Mouse (Mus musculus) adrenal gland (tissue): ENCODE measurements around the gene 4930579F01Rik.

ENCODE experiments used
- intact Hi-C: fragments of 180-260 bp; cut with DNase I; formaldehyde crosslinking; loops from one replicate; pipeline ENCODE4 v1.15.1; 2025

Gene 4930579F01Rik

DNA sequence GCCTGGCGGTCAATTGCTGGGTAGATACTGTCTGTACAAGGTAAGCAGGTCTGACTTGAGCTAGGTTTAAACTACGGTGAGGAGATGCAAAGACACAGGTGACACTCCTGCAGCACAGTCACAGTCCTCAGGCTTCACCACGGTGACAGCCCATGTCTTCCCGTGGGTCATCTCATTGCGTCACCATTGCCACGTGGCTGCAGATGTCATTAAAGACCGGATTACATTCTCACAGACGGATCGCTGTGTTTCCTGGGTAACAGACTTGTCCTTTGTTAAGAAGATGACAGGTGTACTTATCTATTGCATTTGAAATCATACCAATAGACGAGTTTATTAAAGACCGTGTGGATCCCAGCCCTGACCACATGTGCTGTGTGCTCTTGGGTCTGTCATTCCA lies 27.5 kb upstream of the 4930579F01Rik start:
- intact Hi-C loops, result loop anchor here (5.0 kb wide), 1 partner anchor 211 kb away; no protein-coding TSS in a partner anchor

DNA sequence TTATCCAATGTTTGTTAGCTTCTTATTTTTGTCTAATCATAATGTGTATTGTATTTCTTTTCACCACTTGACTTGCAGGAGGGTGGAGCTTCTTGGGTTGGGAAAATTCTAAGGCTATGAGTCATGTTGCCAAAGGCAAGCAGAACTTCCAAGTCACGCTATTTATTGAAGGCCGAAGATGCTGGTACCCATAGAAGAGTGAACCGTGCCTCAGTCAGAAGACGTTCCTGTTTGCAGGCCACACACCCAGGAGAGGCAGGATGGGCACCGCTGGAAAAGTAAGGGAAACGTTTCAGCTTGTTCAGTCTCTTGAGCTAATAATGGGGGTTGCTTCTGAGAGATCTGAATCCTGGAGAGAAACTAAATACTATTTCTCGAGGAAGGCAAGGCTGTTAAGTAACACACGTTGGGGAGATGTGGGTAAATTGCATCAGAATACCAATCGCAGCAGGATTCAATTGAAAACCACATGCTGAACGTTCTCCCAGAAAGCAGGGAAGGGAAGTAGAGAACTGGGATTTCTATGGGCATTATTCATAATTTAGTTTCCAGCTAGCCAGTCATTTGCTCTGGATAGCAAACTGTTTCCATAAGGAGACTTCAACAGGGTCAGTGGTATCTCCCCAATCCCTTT lies 24.1 kb upstream of the 4930579F01Rik start, which contains the start of gene Adh7:
TSS of gene Adh7 (plus strand) at position 130 of the 634 bp plus-strand sequence.
- intact Hi-C loops, result no loop called here

DNA sequence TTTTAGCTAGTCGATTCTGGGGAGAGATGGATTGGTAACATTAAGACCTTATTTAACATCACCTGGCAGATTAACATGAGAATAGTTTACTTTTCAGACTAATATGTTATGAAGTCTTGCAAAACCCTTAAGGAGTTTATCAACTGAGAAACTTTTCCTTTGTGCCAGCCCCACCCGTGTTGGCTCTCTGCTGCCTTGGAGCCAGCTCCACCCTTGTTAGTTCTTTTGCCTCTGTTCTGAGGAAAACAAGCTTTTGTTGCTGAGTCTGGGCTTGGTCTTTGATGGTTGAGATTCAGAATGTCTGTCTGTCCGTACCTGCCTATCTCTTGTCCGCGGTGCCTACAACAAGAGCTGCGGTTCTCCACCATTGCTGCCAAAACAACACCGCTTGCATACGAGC lies 22.5 kb upstream of the 4930579F01Rik start:
- intact Hi-C loops, result no loop called here

DNA sequence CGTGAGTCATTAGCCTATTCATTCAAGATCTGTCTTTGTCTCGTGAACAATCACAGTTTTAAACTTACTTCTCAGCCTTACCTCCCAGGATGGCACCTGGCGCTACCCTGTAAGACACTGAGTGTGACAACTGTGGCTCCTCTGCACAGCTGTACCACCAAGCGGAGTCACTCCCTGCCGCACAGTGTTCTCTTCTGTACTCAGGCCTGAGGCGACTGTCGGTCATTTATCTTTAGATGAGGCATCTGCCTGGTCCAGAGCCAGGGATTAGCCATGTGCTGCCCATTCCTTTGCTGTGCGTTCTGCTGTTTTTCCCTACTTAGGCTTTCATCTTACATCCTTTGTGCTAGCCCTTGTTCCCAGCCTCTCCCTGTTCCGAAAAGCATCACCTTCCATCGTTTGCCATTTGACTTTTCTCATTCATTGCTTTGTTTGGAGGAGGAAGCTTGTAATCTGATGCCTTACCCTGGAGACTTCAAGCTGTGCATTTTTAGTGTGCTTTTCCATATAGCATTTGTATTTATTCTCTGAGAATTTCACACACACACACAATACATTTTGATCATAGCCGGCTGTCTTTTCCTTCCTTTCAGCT lies 21.9 kb upstream of the 4930579F01Rik start:
- intact Hi-C loops, result no loop called here

DNA sequence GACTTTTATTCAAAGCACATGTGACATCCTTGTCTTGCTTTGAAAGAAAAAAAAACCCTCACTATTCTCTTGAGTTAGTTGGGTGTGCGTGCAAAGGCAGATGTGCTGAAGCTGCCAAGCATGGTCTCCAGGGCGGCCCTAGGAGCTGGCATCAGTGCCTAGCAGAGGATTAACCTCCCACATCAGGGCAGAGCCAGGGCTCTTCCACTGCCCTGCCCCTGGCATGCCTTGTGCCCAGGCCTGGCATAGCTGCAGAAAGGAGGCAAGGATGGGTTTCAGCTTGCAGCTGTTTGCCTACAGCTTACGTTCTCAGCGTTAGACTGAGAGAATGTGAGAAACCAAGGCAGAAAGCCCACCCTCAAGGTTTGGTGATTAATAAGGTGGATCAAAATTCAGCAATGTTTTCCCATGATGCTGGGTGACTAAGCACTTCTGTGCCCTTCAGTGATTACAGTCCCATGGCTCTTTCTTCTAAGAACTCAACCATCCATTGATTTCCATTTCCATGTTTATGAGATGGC lies 18.9 kb upstream of the 4930579F01Rik start:
- intact Hi-C loops, result no loop called here

DNA sequence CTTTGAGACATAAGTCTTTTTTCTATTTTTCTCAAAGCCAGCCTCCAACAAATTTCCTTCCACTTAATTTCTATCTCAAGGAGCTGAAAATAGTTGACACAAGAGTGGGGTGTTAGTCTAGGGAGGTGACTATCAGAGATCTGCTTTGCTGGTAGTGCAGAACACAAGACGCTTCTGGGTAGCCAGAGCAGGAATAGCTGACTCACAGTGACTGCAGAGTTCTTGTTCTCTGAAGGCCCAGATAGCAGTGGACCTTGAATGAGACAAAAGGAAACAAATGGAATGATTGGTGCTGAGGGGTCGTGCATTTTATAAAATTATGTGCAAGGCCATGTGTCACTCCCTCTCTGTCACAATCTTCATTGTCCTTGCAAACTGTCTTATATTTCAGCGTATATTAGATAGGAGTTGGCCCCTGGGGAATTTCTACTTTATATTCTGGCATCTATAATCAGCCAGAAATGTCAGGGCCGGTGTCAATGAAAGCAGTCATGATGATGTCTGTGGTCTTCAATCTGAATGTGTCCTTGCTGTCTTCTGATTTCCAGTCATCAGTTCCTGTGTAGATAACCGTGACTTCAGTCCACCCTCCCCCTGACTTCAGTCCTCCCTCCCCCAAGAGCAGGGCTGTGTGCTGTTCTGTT lies 16.9 kb upstream of the 4930579F01Rik start:
- intact Hi-C loops, result no loop called here

DNA sequence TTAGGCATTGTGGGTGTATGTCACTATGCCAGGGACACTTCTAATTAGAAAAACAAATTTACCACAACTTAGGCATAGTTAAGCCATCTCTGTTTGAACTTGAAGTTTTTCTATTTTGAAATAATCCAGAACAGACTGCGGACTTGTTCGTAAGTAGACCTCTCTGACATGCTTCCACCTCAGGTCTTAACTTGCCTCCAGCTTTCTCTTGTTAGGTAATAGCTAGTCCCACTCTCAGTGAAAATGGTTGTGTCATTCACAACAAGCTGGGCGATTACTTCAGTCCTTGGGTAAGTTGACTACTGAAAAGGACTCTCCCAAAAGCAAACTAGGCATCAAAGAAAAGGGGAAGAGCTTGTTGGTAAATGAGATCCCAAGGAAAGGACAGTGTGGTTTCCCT lies 15.2 kb upstream of the 4930579F01Rik start:
- intact Hi-C loops, result no loop called here

DNA sequence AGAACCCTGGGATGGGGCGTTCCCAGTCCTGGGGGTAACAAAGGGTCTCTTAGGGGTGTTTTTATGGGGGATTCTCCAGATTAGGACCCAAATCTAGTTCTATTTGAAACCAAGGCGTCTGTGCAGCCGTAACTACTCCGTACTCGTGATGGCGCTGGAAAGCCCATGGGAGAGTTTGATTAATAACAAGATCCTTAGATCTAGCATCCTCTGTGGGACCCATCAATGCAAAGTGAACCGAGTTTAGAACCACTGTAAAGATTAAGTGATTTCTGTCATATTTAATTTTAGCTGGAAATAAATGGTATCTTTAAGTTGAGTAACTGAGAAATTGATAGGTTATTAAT lies 5.1 kb upstream of the 4930579F01Rik start:
- intact Hi-C loops, result loop anchor here (5.0 to 10.0 kb wide), 2 partner anchors 206 to 234 kb away; no protein-coding TSS in a partner anchor

DNA sequence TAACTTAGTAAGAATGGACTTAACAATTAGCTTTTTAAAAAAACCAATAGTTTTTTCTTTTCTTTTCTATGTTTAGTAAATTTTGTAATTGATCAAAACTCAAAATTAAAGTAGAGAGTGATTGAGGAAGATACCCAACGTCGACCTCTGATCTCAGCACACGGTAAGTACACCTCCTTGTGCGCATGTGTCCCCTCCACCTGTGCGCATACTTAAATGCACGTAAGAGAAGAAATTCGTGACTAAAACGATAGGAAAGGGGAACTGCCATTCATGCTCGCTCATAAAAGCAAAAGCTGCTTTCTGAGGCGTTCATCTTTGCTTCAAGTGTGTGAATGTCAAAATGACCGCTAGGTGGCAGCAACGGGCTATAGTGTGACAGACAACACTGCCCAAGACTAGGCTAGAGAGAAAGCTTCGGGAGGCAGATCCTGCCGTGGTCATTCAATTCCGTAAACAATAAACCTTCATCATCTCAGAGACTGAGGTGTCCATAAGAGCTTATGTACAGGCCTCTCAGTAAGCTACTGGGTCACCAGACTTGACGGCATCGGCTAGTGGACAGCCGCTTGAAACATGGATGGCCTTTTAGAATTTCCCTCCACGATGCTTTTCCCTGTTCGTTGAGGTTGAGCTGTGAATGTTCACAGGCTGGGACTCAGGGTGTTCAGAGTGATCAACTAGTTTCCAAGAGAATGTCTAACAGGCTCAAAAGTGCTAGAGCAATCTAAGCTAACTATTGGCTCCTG lies 4.5 kb upstream of the 4930579F01Rik start:
- intact Hi-C loops, result loop anchor here (5.0 to 10.0 kb wide), 2 partner anchors 207 to 234 kb away; no protein-coding TSS in a partner anchor

DNA sequence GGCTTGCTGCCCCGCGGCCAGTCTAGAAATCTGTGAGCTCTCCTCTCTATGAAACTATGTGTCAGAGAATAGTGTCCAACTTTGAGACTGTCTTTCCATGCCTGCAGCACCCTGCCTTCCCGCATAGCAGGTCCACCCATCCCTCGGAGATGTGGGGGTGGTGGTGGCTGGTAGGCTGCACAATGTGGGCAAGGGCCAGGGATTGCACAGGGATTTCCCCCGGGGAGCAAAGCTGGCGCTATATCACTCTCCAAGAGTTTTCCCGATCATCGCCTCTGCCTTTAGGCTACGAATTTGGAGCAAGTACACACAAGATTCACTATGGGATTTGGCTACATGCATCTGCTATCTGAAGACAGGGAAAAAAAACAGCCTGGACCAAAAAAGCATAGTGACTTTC lies 3.9 kb upstream of the 4930579F01Rik start:
- intact Hi-C loops, result loop anchor here (5.0 to 10.0 kb wide), 2 partner anchors 207 to 235 kb away; no protein-coding TSS in a partner anchor

DNA sequence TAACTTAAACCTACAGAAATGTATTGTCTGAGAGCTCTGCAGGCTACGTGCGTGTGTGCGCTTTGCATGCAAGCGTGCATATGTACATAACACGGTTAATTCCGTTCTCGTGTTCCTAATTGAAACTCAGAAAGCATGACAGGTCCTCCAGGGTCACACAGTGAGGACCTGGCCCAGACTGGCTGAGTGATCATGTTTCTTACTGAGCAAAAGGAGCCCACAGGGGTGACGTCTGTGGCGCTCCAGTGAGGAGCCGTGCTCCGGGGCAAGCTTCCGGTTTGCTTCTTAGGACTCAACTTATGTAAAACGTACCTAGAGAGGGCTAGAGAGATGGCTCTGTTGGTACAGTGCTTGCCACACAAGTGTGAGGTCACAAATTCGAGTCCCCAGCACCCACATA lies 3.5 kb upstream of the 4930579F01Rik start:
- intact Hi-C loops, result loop anchor here (5.0 to 10.0 kb wide), 2 partner anchors 208 to 235 kb away; no protein-coding TSS in a partner anchor

DNA sequence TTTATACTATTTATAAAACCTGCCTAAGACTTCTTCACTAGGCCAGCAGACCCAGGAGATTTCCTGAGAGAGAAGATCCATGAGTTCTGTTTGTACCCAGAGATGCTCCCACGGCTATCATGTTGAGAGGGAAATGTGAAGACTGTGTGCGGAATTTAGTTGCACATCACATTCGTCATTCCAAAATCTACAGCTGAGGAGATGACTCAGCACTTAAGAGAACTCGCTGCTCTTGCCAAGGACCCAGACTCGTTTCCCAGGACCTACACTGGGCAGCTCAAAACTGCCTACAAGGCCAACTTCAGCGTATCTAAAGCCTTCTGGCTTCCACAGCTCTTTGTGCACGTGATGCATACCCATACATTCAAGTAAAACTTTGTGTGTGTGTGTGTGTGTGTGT lies 1.4 kb downstream of the 4930579F01Rik start:
- intact Hi-C loops, result loop anchor here (10.0 kb wide), 1 partner anchor 213 kb away; no protein-coding TSS in a partner anchor

DNA sequence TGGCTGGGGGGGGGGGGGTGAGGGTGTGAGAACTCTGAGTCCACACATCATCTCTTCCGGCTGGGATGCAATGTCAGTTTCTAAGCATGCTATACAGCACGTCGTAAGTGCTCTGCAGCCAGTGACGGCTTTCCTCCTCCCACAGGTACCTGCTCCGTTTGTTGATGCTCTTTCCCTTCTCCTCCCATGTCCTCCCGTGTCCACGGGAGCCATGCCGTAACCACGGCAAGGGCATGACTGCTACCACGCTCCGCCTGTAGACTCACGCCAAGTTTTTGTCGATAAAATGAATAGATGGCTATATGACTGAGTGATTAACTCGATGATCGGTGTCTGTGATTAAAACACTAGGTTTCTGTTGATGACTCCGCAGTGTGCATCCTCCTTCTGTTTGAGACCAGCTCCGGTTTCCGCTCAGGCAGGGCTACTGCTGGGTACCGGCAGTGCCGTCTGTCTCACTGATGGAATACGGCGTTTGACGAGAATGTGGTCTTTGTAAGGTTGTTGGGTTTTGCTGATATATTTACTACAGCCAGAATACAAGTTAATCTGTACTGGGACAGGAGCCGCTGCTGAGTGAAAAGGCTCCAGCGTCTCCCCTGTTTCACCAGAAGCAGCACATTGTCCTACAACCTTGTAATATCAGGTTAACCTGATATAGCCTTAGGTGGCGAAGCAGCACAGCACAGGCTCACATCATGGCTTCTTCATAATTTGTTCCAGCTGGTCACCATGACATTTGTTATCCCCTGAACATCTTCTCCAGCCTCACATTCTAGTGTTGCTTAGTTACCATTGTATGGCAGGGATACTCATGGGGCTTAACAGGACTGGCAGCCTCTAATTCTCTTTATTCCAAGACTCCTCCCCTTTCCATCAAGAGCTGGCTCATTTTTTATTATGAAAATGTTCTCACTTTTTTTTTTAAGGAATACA lies 7.4 kb downstream of the 4930579F01Rik start:
- intact Hi-C loops, result no loop called here

DNA sequence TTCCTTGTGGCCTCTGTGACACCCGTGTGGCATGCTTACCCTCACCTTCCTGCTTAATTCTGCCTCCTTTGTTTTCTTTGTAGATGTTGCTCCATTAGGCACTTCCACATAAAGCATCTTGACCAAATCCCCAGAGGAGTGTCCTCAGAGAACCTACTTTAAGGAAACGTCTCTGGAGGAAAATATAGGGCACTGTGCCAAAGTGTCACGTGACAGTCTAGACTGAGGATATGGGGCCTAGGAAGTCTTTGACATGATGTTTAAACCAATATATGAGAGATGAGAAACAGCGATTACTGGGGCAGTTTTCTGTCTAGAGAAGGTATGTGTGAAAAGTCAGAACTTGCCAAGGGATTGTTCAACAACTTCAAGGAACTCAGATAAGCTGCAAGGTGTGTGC lies 8.3 kb downstream of the 4930579F01Rik start:
- intact Hi-C loops, result no loop called here

DNA sequence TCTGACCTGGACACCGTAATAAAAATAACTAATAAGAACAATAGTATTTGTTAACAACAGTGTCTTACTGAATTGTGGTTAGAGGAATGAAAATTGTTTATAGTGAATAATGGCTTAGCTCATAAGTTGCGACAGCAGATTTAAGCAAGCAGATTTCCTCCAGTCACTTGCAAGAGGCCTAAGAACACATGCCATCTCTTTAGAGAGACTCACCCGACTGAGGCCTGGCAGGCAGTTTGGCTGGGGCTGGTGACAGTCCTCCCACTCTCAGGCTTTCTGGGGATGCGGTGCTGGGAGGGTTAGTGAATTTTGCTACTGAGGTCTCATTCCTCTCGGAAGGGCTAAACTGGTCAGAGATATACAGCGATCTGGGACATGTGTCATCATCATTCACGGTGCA lies 10.3 kb downstream of the 4930579F01Rik start:
- intact Hi-C loops, result no loop called here

DNA sequence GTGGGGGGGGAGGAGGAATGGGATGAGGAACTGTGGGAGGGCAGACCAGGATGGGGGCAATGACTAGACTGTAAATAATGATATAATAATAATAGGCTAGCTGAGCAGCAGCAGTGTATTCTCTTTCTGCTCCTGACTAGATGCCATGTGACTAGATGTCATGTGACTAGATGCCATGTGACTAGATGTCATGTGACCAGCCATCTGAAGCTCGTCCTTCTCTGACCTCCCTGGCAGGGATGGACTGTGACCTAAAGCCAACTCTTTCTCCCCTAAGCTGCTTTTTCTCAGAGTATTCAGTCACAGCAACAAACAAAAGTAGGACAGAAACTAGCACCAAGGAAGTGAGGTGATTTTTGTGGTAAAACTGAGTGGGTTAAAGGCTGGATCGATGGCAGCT lies 11.6 kb downstream of the 4930579F01Rik start:
- intact Hi-C loops, result no loop called here

DNA sequence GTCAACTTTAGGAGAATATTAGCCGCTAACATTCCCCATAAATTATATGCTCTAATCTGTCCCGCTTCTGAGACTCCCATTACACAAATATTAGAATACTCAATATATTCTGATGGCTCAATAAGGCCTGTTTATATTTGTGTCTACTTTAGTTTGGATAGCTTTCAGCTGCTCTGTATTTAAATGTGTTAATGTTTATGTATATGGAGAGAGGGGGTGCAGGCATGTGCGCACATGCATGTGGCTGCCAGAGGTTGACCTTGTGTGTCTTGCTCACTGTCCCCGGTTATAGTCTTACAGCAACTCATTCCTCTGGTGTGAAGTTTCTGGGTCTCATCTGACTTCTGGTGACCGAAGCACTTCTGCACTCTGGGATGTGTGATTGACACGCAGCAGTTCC lies 18.1 kb downstream of the 4930579F01Rik start:
- intact Hi-C loops, result no loop called here

DNA sequence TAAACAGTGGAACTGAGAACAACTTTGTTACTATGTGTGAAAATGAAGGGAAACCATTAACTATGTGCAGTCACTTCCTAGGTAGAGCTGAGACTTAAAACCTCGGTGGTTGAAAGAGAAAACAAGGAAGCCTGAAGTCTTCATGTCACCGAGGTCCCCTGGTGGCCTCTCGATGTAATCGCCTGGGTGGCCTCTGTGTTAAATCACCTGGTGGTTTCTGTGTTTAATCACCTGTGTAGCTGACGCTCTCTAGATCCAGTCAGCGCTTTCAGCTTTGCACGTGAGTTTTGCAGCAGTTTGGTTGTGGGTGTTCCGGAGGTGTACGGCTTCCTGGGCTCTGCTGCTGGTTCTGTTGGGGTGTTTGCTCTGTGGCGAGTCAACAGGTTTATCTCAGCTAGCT lies 20.3 kb downstream of the 4930579F01Rik start:
- intact Hi-C loops, result no loop called here

DNA sequence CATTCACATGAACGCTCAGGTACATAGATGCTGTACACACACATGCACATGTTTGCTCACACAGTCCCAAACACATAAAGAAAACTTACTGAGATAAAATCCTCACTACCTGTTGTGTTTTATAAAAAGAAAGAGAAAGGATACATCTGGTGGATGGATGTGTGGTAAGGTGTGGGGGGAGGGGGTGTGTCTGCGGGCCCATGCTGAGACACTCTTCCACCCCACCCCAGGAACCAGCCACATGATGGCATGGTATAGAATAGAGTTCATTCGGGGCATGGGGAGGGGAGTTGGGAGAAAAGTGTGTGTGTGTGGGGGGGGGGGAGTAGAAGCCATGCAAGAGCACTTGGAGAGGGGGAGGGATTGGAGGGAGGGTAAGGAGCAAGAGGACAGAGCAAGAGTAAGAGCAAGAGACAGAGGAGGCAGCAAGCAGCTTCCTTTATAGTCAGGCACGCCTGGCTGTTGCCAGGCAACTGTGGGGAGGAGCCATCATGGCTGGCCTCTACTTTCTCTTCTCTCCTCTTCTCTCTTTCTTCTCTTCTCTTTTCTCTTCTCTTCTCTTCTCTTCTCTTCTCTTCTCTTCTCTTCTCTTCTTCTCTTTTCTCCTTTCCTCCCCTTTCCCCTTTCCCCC lies 31.0 kb downstream of the 4930579F01Rik start:
- intact Hi-C loops, result no loop called here

DNA sequence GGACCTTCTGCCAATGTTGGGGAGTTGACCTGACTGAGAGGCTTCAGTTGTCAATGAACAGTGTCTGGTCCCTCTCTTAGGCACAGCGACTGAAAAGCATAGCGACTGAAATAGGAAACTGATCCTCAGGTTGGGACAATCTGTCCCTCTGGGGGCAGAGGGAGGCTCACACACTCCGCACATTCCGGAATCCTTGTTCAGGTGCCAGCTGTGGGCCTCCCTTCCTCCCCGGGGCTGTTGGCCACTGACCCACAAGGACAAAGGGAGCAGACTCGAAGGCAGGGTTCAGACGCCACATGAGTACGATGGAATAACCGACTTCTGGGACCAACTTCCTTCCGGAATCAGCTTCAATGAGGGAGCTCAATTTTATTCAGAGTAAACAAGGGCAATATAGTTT lies 32.0 kb downstream of the 4930579F01Rik start:
- intact Hi-C loops, result no loop called here
